Mouse (Mus musculus) spleen, postnatal 10 days (tissue): ENCODE measurements around the gene Rho.

Experiments used
- DNase-seq, 2 experiments: peaks; one replicate each; pipeline ENCODE4 v3.0.0; 2021 to 2022; ENCODE audit warnings: low spot score in 2 of 2

Rho gene

DNA sequence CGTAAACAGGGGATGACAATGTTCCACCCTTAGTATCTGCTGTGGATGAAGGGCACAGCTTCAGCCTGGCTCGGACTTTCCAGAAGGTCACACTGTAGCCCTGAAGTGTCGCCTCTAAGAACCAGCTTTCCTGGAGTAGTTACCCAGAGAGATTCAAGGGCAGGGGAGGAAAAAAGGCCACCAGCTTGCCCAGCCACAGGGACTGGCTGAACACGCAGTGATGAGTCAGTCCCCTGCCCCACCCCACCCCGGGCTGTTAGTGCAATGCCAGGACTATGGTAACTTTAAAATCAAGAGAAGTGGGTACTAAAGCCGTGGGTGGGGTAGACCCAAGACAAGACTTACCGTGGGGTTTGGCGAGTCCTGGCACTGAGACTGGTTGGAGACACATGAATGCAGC lies 44.1 kb downstream of the Rho start:
- no peak for DNase-seq

- no peak for DNase-seq
Observed at GRCm38 (mm10) chr6:115977810-115978209, 46.3 kb downstream of the Rho start.

GRCm38 (mm10) chr6:115978596-115978995 lies 47.0 kb downstream of the Rho start:
- no peak for DNase-seq

GRCm38 (mm10) chr6:115982889-115983288 lies 51.3 kb downstream of the Rho start:
- DNase-seq, result no peak

DNA sequence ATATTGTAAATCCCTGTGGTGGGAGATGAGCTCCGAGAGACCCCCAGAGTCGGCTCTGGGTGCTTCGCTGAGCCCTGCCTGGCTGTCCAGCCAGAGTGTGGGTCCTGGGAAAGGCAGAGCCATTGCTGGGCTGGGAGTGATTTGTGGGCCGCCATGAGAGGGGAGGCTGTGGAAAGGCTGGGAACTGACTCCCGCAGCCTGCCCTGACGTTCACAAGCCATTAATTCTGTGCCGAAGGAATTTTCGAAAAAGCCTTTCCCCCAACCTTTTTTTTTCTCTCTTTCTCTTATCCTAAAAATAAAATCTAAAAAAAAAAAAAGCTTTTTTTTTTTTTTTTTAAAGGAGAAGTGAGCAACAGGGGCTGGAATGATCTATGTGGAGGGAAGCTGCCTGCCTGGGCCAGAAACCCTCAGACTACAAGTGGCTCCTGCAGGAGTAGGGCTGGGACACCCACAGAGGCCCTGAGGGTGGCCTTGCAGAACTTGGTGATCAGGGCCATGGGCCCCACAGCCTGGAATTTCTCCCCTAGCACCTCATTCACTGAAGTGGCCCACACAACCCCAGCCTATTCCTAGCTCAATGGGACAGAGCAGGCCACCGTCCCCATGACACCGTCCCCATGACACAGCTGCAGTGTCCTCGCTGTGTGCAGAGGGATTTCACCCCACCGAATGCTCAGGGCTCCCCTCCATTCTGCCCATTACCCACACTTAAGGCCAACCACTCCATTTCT lies 51.9 kb downstream of the Rho start:
- no peak for DNase-seq

- no peak for DNase-seq
Observed at GRCm38 (mm10) chr6:115984580-115984979, 53.0 kb downstream of the Rho start.

- no peak for DNase-seq
Observed at GRCm38 (mm10) chr6:115985622-115986021, 54.1 kb downstream of the Rho start.

DNA sequence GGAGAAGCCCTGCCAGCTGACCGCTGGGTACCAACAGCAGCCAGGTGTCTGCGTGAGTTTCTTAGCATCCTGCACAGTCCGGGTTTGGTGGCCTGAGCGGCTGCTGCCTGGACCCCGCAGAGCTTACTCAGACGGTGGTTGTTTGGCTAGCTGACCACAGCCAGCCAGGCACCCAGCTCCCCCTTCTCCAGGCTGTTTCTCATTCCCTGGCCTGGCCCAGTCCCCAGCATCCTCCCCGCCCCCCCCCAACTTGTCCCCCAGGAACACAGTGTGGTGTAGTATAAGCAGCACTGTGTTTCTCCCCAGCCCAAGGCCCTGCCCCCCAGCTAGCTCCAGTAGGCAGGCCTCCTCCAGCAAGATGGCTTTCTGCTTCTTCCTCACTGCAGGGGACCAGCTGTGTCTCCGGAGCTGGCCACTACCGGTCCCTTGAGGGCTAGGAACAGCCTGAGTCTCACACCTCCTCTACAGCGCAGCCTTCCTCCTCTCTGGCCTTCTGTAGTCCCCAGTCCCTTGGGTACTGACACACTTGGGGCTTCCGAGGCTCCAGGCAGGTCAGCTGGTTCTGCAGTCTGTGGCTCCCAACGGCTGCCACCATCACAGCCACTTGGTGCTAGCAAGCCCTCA lies 55.0 kb downstream of the Rho start:
- no peak for DNase-seq

DNA sequence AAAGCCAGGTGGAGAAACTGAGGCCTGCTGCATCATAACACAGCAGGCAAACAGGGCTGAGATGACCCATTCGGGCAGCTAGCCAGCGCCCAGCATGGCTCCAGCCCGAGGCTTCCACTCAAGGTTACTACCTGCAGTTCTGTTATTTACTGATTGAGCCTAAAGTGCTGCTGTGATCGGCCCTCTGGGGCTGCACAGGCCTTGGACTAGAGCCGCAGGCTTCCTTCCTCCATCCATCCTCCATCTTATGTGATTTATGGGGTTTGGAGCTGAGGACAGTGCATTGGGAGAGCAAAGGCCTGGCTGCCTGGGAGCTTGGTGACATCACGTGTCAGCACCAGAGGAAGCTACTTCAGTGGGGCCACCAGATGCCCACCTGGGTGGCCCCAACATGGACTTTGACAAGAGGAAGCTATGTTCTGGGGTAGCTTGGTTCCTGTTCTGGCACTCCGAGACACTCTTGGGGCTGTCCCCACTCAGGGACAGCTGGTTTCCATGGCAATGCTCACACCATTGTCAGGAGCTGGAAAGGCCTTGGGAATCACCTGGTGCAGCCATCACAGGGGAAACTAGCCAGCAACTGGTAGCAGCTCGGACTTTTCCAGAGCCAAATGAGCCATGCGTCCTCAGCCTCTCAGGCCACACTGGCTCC lies 55.7 kb downstream of the Rho start:
- no peak for DNase-seq

GRCm38 (mm10) chr6:115989032-115989431 lies 57.5 kb downstream of the Rho start:
- no peak for DNase-seq

- no peak for DNase-seq
Observed at GRCm38 (mm10) chr6:115989607-115990006, 58.1 kb downstream of the Rho start.
